Mouse (Mus musculus) megakaryocyte, embryonic 14.5 days (primary cell): Measurements from ENCODE around the gene Tmem235. TPM values are rescaled to one million over a fixed set of nuclear protein-coding genes. Genes with fewer than 3 reads are reported as not detected.
"Not testable (repeated sequence)": the region's sequence is repeated elsewhere in the genome, so short reads cannot be mapped to it uniquely, and the experiment has no call there.

Experiments used
- H3K27me3 ChIP-seq: replicated peaks from 2 replicates; pipeline ENCODE3; 2012; ENCODE audit warnings: inconsistent platforms
- H3K36me3 ChIP-seq: replicated peaks from 2 replicates; pipeline ENCODE3; 2012; ENCODE audit warnings: low read length, inconsistent platforms, mixed read lengths
- H3K4me1 ChIP-seq: 2 replicates; pipeline ENCODE4 v1.6.1; 2012; ENCODE audit warnings: inconsistent platforms
- H3K4me3 ChIP-seq: replicated peaks from 2 replicates; pipeline ENCODE3; 2012; ENCODE audit warnings: moderate library complexity, mild to moderate bottlenecking, inconsistent platforms
- H3K9me3 ChIP-seq: 2 replicates; pipeline ENCODE4 v1.6.1; 2012; ENCODE audit warnings: inconsistent platforms
- FLI1 ChIP-seq: IDR thresholded peaks from 2 replicates; pipeline ENCODE4 v1.6.1; 2012; ENCODE audit warnings: low read length, inconsistent platforms, mixed read lengths
- GATA1 ChIP-seq: IDR thresholded peaks from 3 replicates; pipeline ENCODE4 v1.6.1; 2012; ENCODE audit warnings: mixed read lengths, low read length, inconsistent platforms, borderline replicate concordance
- polyA plus RNA-seq: library from polyadenylated mRNA; stranded (reverse); fragments of >175 nt; gene quantifications from 2 replicates; pipeline ENCODE4 v1.2.3, GENCODE M21; 2012; ENCODE audit warnings: low replicate concordance; ENCODE audit not compliant: insufficient read depth

The Tmem235 gene
- polyA plus RNA-seq, 1 experiment = 0.07 TPM

DNA sequence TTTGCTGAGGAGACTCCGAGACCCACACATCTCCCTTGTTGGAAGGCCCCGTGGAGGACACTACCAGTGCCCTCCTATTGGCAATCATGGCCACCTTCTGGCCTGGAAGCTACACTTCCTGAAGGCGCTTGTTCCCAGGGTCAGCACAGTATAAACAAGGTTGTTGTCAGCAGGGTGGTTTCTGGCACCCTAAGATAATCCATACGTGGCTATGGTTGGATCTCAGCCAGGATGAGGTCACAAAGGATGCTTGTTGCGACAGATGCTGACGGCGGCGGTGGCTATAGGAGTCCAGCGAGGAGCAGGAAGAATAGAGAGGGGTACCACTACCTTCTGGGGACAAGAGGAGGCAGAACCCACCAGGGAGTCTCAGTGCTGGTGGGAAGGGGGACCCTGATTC lies 30.2 kb upstream of the Tmem235 start:
- H3K9me3 ChIP-seq = no peaks in the 10 kb centered on the region
- TF ChIP-seq FLI1 (no peak), GATA1 (no peak)
- no peaks in the 10 kb centered on the region for H3K36me3 ChIP-seq
- H3K4me3 ChIP-seq = peak overlapping the region; percentile 35
- peaks cover 91% of the 10 kb centered on the region for H3K4me1 ChIP-seq
- H3K27me3 ChIP-seq = peaks cover 36% of the 10 kb centered on the region

DNA sequence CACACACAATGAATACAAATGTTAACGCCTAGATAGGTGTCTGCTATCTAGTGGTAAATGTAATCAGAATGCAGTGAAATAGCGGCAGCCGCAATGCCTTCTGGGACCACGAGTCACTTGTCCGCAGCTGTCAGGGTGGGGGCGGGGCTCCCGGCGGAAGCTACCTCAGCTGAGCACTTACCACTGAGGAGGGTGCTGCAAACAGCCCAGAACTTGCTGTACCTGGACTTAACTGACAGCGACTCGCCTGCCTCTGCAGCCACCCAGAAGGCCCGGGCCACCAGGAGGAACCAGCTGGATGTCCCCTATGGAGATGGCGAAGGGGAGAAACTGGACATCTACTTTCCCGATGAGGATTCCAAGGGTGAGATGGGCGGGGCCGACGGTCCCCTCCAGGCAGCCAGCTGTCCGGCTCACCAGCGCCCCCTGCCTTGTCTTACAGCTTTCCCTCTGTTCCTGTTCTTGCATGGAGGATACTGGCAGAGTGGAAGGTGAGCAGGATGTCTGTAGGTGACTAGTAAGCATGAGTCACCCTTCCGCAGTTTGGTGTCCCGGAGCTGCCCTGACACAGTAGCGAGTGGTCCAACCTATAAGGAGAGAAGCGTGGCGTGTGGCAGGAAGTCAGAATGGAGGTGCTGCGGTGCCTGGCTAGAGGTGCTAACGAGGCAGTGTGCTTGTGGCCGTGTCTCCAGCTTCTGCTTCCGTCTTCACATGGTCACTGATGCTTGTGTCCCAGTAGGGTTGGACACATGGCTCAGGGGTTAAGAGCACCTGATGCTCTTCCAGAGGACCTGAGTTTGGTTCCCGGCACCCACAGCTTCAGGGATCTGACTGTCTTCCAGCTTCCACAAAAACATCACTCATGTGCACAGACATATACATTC lies 28.2 kb upstream of the Tmem235 start:
- Histone ChIP-seq H3K27me3 (peaks cover 25% of the 10 kb centered on the region), H3K36me3 (no peaks in the 10 kb centered on the region), H3K4me1 (peaks cover 78% of the 10 kb centered on the region), H3K9me3 (no peaks in the 10 kb centered on the region), H3K4me3 (peak overlapping the region; percentile 91)
- no peak for TF ChIP-seq FLI1
- no peak for TF ChIP-seq GATA1

DNA sequence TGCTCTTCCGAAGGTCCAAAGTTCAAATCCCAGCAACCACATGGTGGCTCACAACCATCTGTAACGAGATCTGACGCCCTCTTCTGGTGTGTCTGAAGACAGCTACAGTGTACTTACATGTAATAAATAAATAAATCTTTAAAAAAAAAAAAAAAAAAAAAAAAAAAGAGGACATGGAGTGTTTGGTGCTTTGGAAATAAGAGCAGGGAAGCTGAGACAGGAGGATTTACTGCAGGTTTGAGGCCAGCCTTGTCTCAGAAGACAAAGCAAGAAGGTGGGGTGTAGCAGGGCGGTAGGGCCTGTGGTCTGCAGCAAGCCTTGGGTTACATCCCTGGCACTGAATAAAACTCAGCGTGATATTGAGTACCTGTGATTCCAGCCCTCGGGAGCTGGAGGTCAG lies 27.0 kb upstream of the Tmem235 start:
- not testable (repeated sequence) for H3K9me3 ChIP-seq, H3K36me3 ChIP-seq, H3K4me3 ChIP-seq
- Histone ChIP-seq H3K27me3 (peaks cover 25% of the 10 kb centered on the region), H3K4me1 (peaks cover 67% of the 10 kb centered on the region)

DNA sequence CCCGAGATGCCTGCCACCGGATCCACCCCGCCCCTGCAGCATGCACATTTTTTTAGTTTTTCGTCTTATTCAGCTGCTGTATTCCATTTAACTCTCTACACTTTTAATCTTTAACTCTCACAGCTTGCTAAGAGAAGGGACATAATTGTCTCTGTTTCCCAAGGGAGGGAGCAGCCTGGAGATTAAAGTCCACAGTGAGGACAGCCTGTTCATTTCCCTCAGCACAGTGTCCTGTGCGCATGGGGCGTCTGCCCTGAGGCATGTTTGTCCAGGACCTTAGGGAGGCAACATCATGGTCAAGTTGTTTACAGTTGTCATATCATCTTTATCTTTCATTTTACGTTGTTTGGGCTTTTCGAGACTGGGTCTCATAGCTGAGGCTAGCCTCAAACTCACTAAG lies 26.5 kb upstream of the Tmem235 start:
- no peak overlapping the region for H3K4me3 ChIP-seq
- H3K27me3 ChIP-seq = peaks cover 29% of the 10 kb centered on the region
- H3K36me3 ChIP-seq = no peaks in the 10 kb centered on the region
- H3K4me1 ChIP-seq = peaks cover 61% of the 10 kb centered on the region
- H3K9me3 ChIP-seq = no peaks in the 10 kb centered on the region
- TF ChIP-seq GATA1 = no peak
- TF ChIP-seq FLI1 = no peak

DNA sequence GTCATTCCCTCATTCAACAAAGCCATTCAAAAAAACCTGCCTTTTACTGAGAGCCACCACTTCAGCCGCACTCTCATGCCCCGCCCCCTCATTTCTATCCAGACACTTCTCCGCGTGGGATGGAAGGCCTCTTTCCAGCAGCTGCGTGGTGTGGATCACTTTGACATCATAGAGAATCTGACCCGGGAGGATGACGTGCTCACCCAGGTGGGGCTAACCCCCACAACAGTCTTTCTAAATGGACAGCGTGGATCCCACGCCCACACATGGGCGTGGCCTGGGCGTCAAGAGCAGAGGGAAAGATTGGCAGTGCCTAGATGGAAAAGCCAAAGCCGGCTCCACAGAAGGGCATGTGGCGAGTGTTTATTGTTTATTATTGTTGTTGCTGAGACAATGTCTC lies 24.2 kb upstream of the Tmem235 start:
- Histone ChIP-seq H3K4me1 (peaks cover 46% of the 10 kb centered on the region), H3K9me3 (no peaks in the 10 kb centered on the region), H3K4me3 (no peak overlapping the region), H3K27me3 (peaks cover 34% of the 10 kb centered on the region), H3K36me3 (no peaks in the 10 kb centered on the region)
- TF ChIP-seq GATA1 (no peak), FLI1 (no peak)

DNA sequence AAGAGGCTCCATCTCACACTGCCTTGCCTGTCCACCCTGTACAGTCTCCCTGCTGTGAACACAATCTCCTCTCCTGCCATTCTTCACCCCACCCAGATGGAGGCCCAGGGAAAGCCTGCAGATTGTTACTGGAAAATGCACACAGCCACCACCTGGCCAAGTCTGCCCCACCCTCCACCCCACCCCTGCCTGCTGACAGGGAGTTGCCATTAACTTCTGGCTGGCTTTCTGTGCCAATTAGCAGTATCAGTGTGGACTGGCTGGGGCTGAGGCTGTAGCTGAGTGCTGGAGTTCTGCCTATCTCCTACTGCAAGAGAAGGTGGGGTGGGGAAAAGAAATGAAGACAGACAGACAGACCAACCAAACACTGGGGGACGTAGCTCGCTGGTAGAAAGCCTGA lies 22.0 kb upstream of the Tmem235 start:
- Histone ChIP-seq H3K4me3 (no peak overlapping the region), H3K9me3 (no peaks in the 10 kb centered on the region), H3K27me3 (peaks cover 44% of the 10 kb centered on the region), H3K36me3 (no peaks in the 10 kb centered on the region), H3K4me1 (peaks cover 48% of the 10 kb centered on the region)
- no peak for TF ChIP-seq FLI1
- no peak for TF ChIP-seq GATA1

DNA sequence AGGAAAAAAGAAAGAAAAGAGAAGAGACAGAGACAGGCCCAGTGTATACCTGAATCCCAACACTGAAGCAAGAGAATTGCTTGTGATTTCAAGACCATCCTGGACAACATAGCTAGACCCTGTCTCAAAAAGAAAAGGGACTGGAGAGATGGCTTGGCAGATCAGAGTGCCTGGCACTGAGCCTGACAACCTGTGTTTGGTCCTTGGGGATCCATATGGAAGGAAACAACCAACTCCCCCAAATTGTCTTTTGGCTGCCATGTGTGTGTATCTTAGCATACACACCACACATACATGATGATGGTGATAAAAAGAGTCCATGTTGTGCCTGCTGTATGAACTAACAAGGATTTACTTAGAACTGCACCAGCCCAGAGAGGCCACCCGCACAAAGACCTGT lies 21.5 kb upstream of the Tmem235 start:
- Histone ChIP-seq H3K9me3 (no peaks in the 10 kb centered on the region), H3K36me3 (no peaks in the 10 kb centered on the region), H3K27me3 (peaks cover 44% of the 10 kb centered on the region), H3K4me1 (peaks cover 47% of the 10 kb centered on the region), H3K4me3 (no peak overlapping the region)
- TF ChIP-seq GATA1 (no peak), FLI1 (no peak)

DNA sequence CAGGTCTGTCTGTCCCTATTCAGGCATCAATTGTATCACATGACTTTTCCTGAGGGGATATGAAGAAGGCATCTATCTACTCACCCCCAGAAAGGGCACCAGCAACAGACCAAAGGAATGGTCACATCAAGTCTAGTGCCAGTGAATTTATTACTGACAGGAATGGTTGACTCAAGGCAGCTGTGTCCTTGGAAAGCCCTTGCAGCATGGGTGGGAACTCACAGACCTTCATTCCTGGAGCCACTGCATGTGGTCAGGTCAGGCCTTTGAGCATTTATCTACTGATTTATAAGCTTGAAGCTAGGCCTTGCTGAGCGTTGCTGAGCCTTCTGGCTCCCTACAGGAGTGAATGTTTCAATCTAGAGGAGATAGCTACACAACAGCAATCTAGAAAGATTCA lies 19.6 kb upstream of the Tmem235 start:
- TF ChIP-seq FLI1 (no peak), GATA1 (no peak)
- peaks cover 34% of the 10 kb centered on the region for H3K27me3 ChIP-seq
- H3K4me3 ChIP-seq = no peak overlapping the region
- peaks cover 31% of the 10 kb centered on the region for H3K4me1 ChIP-seq
- H3K9me3 ChIP-seq = no peaks in the 10 kb centered on the region
- no peaks in the 10 kb centered on the region for H3K36me3 ChIP-seq

DNA sequence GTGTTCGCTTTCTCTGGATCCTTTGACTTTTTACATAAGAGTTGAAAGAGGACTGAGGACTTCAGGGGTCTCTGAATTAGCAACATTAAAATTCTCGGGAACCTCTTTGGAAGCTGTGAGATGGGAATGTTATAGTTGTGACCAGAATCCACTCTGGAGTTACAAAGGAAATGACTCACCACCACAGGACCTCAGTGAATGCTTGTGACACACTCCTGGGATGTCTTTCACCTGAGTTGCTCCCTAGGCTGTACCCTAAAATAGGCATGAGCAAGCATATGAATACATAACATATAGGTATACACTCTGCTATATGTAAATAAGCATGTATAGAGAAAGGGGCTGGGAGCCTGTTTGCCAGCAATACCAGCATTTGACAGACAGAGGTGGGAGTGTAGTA lies 17.1 kb upstream of the Tmem235 start:
- no peak for TF ChIP-seq FLI1
- Histone ChIP-seq H3K36me3 (no peaks in the 10 kb centered on the region), H3K4me3 (no peak overlapping the region), H3K4me1 (peaks cover 50% of the 10 kb centered on the region), H3K27me3 (peaks cover 26% of the 10 kb centered on the region), H3K9me3 (no peaks in the 10 kb centered on the region)

DNA sequence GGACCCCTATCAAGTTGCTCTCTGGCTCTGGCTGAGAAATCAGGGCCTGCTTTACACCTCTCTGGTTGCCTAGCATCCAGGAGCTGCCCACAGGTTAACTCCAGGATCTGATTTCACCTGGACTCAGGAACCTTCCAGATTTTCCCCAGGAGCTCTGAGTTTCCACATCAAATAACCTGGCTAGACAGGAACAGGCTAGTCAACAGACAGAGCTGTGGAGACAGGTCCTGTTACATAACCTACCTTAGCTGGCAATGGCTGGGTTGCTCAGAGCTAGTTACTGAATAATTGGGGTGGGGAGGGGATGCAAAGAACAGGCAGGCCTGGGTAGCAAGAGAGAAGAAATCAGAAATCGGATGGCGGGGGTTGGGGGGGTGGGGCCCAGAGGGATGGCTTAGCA lies 15.6 kb upstream of the Tmem235 start:
- Histone ChIP-seq H3K4me3 (no peak overlapping the region), H3K4me1 (peaks cover 62% of the 10 kb centered on the region), H3K36me3 (no peaks in the 10 kb centered on the region), H3K27me3 (peaks cover 16% of the 10 kb centered on the region), H3K9me3 (no peaks in the 10 kb centered on the region)
- TF ChIP-seq GATA1 (no peak), FLI1 (no peak)

DNA sequence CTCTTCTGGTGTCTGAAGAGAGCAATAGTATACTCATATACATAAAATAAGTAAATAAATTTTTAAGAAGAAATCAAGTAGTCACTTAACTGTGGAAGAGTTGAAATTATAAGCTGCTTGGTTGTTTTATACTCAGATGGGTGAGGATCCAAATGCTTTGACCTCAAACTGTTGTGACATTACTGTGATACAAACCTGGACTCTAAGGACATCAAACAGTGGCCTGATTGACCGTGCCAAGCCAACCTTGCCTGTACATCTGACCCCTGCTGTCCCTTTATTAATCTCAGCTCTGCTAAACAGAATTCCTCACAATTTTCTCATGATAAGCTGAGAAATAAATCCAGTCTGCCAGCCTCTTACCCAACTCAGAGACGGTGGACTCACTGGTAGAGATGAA lies 14.9 kb upstream of the Tmem235 start:
- Histone ChIP-seq H3K9me3 (no peaks in the 10 kb centered on the region), H3K27me3 (peaks cover 11% of the 10 kb centered on the region), H3K4me3 (no peak overlapping the region), H3K4me1 (peaks cover 64% of the 10 kb centered on the region), H3K36me3 (no peaks in the 10 kb centered on the region)
- TF ChIP-seq FLI1 = no peak
- no peak for TF ChIP-seq GATA1

DNA sequence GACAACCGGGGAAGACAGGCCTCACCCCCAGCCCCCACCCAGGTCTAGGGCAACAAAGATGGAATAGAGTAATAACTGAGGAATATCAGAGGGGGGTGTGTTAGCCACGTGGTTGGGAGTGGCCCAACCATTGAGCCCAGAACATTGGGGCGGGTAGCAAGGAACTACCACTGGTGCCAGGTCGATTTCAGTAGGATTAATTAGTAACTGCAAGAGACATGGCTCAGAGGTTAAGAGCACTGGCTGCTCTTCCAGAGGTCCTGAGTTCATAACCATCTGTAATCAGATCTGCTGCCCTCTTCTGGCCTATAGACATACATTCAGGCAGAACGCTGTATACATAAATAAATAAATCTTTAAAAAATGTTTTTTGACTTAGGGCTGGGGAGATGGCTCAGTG lies 13.9 kb upstream of the Tmem235 start:
- no peak overlapping the region for H3K4me3 ChIP-seq

More for the DNA sequence above, 13.9 kb upstream of the Tmem235 start:
- TF ChIP-seq FLI1 (no peak), GATA1 (no peak)
- H3K9me3 ChIP-seq = no peaks in the 10 kb centered on the region
- peaks cover 9% of the 10 kb centered on the region for H3K27me3 ChIP-seq
- peaks cover 6% of the 10 kb centered on the region for H3K36me3 ChIP-seq
- peaks cover 65% of the 10 kb centered on the region for H3K4me1 ChIP-seq
